Mouse (Mus musculus): ENCODE data around the gene Irx5.
A peak's percentile ranks its signal among the peaks of the same experiment; 100 is the strongest.

The Irx5 gene

DNA sequence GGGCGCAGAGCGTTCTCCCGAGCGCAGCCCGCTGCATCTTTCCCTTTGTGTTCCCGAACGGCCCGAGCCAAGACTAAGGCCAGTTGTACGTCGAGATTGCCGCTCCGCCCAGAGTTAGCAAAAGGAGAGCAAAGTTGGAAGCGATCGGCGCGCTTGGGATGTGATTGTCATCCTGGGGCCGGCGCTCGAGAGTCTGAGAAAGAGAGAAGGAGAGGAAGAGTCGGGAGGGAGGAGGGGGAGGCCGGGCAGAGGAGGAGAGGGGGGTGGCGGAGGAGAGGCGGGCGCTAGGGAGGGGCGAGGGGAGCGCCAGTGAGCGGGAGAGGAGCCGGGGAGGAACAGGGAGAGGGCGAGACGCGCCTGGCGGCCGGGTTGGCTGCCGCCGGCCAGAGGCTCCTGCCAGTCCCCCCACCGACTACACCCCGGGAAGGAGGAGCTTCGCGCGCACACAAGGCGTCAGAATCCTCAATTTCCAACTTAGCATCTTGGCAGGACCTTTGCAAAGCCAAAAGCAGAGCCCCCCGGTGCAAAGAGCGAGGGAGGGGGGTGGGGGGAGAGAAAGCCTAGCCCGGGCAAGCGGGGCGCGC, at the start of gene Irx5:
TSS of gene Irx5 (plus strand) at position 228 of the 584 bp plus-strand sequence.
- DNase-seq: peak; percentile 37

DNA sequence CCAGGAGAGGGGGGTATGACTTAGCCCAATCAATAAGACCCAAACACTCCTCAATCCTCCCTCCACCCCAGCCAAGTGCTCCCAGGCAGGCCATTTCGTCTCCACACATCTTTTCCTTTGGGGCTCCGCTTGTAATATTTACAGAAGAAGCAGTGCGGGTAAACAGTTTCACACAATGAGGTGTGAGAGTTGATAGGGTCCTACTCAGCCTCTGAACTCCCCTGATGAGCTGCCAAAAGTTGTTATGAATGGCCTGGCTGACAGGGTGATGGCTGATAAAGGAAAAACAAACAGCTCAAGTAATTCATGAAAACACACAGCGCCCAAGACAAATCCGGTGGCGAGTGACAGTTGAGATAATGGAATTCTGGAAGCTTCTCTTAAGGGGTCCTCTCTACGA, 45.2 kb upstream of the Irx5 start:
- no peak for DNase-seq

DNA sequence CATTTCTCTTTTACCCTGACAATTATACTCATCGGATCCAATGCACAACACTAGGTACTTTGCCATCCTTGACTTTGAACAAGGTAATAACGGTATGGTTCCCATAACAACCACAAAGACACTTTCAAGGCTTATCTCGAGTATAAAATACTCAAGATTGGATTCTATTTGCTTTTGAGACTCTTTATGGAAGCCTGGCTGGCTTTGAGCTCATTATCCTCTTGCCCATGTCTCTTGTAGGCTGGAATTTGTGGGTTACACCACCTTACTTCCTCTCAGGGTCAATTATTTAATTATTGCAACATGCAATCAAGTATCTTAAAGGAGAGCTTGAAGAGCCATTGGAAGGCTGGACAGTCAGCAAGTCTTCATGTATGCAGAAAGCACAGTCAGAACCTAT, 43.7 kb upstream of the Irx5 start:
- DNase-seq: no peak

DNA sequence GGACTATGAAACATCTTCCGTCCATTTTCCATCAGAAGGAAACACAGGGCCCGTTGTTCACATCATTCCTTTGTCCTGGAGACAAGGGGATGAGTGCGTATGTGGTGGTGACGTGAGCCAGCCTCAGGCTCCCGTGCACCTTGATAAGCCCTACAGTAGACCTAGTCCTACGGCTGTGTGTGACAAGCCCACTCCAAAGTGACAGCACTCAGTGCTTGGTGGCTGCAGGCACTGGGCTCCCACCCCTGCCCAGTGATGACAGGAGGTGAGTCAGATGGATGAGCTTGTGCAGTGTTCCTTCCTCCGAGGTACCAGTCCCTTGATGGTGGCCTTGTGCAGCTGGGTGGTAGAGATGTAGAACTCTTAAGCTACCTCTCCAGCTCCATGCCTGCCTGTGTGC, 33.7 kb upstream of the Irx5 start:
- no peak for DNase-seq

DNA sequence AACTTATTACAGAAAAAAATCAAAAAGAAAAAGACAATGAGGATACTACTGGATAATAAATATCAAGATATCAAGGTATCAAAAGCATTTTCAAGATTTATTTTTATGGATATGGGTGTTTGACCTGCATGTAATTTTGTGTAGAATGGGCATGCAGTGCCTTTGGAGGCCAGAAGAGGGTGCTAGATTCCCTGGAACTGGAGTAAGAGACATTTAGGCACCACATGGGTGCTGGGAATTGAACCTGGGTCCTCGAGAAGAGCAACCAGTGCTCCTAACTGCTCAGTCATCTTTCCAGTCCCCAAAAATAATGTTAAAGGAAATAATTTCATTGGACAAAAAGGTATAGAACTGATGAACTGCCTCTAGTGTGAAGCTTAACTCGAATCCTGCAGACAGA, 30.2 kb upstream of the Irx5 start:
- no peak for DNase-seq

DNA sequence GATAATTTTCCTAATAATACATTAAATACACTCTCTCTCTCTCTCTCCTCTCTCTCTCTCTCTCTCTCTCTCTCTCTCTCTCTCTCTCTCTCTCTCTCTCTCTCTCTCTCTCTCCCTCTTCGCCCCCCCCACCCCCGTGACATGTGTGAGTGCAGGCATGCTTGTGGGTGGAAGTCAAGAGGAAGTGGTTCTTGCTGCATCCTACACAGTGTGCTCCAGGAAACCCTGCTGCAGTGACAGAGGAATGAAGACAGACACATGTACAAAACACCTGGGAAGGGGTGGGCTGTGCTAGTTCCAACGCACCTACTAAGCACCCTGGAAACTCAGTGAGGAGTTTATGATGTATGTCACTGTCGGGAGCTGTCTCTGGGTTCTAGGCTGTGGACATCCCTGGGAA, 28.2 kb upstream of the Irx5 start:
- DNase-seq: no peak

DNA sequence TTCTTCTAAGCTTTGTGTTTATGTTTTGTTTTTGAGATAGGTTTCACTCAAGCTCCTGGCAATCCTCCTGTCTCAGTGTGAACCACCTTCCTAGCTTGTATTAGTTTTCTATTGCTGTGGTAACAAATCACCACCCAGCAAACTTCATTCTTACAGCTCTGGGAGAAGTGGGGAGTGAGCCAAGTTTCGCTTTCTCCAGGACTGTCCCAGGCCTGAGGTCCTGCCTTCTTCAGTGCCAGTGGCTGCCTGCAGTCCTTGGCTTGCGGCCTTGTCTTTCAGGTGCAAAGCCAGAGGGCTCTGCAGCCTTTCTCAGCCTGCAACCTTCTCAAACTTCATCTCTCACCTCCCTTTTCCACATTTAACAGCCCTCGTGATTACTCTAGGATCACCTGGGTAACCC, 25.6 kb upstream of the Irx5 start:
- DNase-seq: no peak

DNA sequence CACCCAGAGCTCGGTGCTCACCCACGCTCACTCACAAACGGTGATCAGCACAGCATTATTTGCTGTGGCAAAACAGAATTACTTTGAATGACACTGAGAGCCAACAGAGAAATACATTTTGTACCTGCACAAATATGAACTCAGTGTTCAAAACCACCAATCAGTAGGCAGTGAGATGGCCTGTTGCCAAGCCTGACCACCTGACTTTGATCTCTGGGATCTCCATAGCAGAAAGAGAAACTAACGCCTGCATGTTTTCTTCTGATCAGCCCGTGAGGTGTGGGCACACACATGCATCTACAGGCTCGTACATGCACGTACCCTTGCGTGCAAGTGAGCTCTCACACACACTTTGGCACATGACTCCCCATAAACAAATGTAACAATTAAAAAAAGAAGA, 24.0 kb upstream of the Irx5 start:
- DNase-seq: no peak

DNA sequence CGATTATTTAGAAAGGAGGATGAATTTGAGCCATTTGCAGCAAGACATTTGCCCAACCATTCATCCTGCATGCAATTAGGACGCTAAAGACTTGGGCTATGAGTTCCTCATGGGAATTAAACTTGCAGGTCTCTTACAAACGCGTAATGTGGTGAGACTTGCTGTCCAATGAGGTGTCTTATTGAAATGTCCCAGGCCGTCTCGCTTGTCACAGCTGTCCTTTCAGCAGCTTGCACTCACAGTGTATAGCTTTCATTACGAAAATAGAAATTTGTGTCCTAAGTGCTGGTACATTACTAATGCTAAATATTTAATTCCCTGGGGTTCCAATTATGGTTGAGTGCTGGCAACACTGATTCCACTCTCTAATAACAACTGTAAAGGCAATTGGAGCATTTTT, 22.3 kb upstream of the Irx5 start:
- no peak for DNase-seq

DNA sequence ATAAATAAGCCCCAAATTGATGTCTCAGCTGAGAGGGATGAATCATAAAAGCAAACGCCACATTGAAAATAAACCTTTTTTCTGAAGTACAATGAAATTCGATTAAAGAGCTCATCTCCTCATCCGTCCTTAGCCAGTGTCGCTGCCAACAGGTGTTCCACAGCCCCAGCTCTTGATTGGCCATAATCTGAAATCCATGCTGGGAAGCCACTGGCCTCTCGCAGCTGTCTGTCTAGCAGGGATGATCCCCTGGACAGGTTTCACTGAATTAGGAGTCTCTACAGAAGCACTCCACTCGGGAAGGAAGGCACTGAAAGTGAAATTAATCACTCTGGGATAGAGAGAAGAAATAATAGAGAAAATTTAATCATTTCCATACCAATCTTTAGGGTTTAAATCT, 21.4 kb upstream of the Irx5 start:
- no peak for DNase-seq

DNA sequence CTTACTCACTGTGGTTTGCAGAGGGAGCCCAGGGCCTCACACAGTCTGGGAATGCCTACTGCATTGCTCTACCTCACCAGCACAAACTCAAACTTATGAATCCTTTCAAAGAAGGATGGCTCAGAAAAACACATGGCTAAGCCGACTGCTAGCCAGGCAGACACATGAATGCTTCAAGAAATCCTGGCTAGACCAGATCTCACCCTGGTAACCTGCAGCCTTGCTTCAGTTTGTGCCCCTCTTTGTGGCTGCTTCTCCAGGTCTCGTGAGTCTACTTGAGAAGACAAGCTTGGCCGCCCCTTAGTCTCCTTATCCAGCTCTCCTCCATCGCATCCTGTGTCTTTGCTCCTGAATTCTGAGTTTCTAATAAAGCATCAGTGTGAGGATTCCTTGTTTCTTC, 13.9 kb upstream of the Irx5 start:
- DNase-seq: no peak

DNA sequence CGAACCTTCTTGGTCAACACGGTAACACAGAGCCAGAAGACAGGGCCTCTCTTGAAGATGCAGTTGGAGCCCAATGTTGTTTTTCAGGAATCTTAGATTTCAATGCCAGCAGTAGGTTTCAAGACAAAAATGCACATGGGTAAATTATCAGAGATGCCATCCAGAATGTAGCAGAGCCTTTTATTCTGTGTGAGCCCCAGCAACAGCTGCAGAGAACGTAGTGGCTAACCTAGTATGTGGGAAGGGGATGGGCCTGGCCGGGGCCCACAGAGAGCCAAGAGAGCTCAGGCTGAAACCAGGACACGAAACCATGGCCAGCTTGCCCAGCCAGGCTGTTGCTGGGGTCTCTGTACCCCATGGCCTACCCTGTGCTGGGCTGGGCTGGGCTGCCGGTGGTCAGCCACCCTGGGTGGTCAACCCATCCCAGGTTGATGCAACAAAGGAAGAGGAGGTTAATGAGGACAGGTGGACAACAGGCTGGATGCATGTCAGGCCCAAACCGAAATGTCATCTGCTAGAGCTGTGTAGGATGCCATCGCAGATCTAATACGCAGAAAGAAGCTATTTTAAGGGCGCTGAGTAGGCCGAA, 7.4 kb upstream of the Irx5 start:
- DNase-seq: no peak

DNA sequence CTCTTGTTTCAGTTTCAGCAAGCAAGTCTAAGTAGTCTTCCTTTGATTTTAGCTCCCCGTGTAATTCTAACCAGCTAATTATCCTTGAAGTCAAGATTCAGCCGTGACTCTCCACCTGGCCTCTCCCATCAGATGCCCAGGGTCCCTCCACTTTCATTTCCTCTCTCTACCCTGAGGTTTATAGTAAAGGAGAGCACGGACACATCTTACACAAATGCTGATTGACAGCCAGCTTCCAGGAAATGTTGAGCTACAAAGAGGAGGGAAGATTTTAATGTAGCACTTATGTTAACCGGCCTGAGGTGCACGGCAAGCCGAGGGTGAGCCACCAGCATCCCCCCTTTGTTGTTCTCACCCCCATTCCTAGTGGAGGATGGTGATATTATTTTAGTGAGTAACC, 4.0 kb upstream of the Irx5 start:
- DNase-seq: no peak

DNA sequence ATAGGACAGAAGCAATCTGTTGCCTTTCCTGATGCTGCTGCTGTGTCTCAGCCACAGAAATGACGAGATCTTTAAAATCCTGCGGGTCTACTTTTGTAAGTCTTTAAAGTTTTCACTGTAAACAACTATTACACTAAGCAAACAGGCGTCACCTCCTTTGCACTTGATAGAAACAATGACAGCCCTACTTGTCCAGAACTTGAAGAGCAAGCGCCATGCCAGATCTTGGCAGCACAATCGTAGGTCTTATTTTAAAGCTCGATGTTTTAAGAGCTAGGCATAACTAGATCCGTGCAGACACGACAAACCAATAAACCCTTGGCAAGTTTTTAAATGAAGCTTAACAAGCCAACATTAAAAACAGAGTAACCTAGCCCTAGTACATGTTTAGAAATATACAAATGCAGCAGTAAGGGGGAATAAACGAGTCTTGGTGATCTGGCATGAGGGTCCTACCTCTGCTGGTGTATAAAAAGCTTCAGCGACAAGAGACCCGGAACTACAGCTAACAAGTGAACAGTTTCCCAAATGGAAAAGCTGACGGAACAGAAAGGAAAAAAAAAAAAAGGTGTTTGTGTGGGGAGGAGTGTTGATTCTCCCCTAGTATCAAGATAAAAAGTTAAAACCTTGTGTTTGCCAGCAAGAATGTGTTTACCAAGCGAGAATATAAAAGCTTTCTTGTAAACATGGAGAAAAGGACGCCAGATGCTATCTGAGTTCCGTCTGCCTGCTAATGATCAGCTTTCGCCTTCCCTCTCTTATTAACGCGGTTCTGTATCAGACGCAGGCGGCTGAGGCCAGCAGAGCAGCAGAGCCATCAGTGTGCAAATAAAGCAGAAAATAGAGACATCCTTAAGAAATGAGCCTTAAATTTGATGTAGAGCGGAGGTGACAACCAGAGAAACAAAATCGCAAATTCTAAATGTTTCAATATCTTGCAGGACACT, 2.6 kb upstream of the Irx5 start:
- no peak for DNase-seq

DNA sequence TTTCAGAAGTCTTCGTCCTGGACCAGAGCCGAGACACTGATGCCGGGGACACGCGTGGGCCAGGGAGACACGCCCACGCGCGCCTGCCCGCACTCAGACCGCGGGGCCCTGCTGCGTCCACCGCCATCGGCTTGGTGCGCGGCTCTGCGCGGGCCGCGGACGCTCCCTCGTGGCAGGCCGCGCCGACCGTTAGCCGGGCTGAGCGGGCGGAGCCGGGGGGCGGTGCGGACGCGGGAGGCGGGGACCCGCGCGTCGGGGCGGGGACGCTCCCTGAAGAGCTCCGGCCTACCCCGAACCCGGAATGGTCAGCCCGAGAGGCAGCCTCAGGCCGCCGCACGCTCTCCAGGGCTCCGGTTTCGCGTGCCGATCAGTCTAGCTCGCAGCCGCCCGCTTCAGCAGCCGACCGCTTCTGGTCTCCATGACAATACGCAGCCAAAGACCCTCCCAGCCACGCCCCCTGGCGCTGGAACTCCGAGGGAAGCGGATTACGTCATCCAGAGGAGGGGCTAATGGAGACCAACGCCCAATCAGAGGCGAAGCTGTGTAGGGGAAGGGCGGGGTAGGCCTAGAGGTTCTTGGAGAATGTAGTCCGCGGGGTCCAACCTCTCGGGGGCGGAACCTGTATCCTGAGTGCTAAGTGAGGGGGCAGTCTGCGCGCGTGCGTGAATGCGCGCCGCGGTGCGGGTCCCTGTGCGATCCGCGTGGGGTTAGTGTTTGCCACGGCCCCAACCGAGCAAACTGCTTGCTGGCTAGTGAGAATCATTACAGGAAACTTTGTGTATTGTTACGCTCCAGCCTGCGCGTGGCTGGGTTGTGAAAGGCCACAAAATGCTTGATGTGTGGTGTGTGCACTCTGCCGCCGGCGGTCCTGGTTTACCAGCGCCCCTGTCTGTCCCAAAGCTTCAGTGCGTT, 1.5 kb upstream of the Irx5 start:
- DNase-seq: peak; percentile 91

DNA sequence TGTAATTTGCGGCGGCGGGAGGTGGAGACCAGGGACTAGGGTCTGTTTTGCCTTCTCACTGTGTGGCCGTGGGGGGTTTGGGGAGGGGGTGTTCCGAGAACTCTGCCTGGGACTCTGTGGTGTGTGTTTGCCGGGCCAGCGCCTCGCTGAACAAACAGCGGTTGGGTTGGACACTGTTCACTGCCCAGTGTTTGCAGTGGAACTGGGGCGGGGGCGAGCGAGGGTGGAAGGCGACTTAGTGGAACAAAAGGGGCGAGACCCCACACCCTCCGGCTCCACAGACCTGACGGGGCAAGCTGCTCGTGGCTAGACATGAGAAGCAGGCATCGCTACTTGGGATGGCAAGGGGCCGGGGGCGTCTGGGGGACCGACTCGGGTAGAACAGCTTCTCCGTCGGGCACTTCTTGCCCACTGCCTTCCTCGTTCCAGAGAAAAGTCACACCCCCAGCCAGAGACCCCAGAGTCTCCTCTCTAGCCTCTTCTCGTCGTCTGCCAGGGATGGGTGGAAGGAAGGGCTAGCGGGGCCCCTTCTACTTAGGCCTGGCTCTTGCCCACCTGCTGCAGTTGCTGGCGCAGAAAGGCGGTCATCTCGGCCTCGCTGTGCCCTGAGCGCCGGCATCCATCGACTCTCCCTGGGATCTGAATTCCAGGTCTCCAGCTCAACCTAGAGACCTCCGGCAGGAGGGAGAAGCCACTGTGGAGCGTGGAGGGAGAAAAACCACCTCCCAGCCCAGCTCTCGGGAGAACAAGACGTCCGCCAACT, 631 bp upstream of the Irx5 start:
- no peak for DNase-seq

DNA sequence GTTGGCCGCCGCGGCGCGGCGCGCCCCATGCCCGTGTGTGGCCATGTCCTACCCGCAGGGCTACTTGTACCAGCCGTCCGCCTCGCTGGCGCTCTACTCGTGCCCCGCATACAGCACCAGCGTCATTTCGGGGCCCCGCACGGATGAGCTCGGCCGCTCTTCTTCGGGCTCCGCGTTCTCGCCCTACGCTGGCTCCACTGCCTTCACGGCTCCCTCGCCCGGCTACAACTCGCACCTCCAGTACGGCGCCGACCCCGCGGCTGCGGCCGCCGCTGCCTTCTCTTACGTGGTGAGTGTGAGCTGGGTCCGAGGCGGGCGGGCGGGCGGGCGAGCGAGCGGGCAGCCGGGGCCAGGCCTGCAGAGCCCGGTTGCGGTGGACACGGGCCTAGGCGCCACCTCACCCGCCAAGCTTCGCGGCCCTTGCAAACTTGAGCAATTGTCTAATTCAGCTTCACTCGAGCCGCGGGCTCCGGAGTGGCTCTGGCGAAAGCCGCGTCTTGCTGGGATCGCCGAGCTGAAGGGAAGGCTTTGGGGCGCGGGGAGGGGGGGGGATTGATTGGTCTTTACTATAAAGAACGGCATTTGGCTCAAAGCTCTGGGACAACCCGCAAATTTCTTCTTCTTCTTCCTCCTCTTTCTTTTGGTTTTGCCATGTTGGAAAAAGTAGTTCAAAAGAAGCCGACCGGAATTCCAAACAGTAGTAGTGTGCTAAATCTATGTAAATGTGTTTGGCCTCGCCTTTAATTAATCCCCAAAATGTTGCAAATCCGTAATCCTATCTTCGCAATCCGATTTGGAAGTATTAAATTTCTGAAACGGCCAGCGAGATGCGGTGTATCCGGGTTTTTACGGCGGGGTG, 945 bp downstream of the Irx5 start:
- DNase-seq: peak; percentile 32

DNA sequence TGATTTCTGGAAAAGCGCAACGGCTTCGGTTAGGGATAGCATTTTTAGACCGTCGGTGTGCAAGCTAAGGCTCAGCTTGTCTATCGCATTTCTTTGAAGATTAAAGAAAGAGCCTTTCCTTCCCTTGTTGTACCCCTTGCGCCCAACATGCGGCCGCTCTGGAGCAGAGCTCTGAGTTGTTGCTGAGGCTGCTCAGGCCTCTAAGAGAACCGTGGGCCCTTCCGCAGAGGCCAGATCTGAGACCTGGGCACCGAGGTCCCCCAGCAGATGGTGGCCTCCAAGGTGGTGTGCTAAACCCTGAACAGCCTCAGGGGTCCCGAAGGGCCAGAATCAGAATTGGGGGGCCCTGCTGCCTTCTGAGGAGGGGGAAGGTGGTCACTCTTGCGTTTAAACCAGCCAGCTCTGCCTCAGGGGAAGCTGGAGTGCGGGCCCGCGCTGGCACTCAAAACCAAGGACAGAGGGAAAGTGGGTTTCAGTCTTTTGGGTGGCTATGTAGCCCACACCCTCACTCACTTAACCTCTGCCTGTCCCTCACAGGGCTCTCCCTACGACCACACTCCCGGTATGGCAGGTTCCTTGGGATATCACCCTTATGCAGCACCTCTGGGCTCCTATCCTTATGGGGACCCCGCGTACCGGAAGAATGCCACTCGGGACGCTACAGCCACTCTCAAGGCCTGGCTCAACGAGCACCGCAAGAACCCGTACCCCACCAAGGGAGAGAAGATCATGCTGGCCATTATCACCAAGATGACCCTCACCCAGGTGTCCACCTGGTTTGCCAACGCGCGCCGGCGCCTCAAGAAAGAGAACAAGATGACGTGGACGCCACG, 1.8 kb downstream of the Irx5 start:
- DNase-seq: no peak

DNA sequence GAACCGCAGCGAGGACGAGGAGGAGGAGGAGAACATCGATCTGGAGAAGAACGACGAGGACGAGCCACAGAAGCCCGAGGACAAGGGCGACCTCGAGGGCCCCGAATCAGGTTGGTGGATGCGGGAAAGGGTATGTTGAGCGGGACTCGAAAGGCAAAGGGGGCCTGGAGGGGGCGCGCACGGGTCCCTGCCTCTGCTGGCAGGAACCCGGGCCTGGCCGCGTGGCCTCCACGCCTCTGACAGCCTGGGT, 2.3 kb downstream of the Irx5 start:
- DNase-seq: peak; percentile 10

DNA sequence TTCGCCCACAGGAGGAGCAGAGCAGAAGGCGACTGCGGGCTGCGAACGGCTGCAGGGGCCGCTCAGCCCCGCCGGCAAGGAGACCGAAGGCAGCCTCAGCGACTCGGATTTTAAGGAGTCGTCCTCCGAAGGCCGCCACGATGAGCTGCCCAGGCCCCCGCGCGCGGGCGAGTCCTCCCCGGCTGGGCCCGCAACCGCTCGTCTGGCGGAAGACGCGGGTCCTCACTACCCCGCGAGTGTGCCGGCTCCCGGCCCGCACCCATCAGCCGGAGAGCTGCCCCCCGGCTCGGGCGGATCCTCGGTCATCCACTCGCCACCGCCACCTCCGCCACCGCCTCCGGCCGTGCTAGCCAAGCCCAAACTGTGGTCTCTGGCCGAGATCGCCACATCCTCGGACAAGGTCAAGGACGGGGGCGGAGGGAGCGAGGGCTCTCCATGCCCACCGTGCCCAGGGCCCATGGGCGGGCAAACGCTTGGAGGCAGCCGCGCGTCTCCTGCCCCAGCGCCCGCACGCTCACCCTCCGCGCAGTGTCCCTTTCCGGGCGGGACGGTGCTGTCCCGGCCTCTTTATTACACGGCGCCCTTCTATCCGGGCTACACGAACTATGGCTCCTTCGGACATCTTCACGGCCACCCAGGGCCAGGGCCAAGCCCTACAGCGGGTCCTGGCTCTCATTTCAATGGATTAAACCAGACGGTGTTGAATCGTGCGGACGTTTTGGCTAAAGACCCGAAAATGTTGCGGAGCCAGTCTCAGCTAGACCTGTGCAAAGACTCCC, 2.8 kb downstream of the Irx5 start:
- peak; percentile 14 for DNase-seq

All from right cerebral cortex, postnatal 25 days (tissue).